Mouse (Mus musculus) heart, postnatal 10 days (tissue): ENCODE results near the gene Bbip1. TPM values are rescaled to one million over a fixed set of nuclear protein-coding genes. Genes with fewer than 3 reads are reported as not detected.
A peak's percentile ranks its signal among the peaks of the same experiment; 100 is the strongest.
"Not testable (repeated sequence)": the region's sequence is repeated elsewhere in the genome, so short reads cannot be mapped to it uniquely, and the experiment has no call there.

ENCODE experiments used
- DNase-seq, 2 experiments: peaks; one replicate each; pipeline ENCODE4 v3.0.0; 2021
- intact Hi-C: fragments of 180-260 bp; cut with DNase I; formaldehyde crosslinking; loops from one replicate; pipeline ENCODE4 v1.15.1; 2025
- total RNA-seq, 2 experiments: library from RNA; stranded (reverse); gene quantifications; 2 replicates each; pipeline ENCODE4 v1.2.3; 2021

Gene Bbip1
- total RNA-seq, result 10 to 100 TPM; 33.4 to 37.4 TPM

- intact Hi-C loops, result loop anchor here (5.0 kb wide), 1 partner anchor 42 kb away; no protein-coding TSS in a partner anchor
These were observed at the start of gene Bbip1, which contains the start of gene Shoc2 for GRCm38 (mm10) chr19:53943802-53944785. Bbip1 (minus strand) TSS chr19:53944627. Shoc2 (plus strand) TSS chr19:53944306.

DNA sequence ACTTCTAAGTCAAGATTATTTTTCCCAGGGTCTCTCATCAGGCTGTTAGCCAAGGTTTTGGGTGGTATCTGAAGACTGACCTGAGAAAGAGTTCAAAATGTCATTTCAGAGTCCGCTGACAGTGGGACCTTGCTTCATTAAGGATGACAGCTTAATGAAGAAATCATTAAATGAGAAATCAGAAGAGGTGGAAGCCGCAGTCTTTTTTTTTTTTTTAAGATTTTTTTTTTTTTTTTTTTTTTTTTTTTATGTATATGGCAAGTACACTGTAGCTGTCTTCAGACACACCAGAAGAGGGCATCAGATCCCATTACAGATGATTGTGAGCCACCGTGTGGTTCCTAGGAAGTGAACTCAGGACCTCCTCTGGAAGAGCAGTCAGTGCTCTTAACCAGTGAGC, 49.4 kb upstream of the Bbip1 start:
- DNase-seq, result no peak
- intact Hi-C loops, result loop anchor here (5.0 kb wide), 1 partner anchor 47 kb away; no protein-coding TSS in a partner anchor

More at GRCm38 (mm10) chr19:53943802-53944785, at the start of gene Bbip1, which contains the start of gene Shoc2:
- DNase-seq, result peak; percentile 98 to 99

DNA sequence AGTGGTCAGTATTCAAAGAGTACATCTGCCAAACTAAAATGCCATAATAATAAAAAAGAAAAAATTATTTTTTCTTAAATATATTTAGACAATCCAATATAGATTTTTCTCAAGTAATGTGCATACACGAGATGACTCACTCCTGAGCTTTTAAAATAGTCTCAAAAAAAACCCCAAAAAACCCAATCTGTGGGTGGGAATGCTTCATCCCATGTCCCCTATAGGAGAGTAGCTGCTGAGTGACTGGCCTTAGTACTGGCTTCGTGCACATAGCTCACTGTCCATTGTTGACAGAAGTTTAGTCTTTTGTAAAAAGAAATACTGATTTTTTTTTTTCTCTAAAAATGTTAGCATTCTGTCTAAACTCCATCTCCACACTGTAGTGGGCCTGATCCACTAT, 46.1 kb upstream of the Bbip1 start:
- intact Hi-C loops, result loop anchor here (5.0 kb wide), 1 partner anchor 43 kb away; no protein-coding TSS in a partner anchor
- DNase-seq, result no peak

DNA sequence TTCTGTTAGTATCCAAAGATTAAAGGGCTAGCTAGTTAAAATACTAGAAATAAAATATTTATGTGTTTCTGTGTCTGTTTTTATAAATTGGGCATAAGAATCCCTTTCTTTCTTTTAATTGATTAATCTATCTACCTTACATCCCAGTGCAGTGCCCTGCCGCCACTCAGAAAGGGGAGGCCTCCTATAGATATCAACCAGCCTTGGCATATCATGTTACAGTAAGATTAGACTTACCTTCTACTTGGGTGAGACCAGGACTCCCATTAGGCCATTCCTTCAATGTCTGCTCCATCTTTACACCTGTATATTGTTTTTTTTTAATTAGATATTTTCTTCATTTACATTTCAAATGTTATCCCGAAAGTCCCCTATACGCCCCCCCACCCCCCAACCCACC, 40.2 kb upstream of the Bbip1 start:
- no peak for DNase-seq
- intact Hi-C loops, result no loop called here

DNA sequence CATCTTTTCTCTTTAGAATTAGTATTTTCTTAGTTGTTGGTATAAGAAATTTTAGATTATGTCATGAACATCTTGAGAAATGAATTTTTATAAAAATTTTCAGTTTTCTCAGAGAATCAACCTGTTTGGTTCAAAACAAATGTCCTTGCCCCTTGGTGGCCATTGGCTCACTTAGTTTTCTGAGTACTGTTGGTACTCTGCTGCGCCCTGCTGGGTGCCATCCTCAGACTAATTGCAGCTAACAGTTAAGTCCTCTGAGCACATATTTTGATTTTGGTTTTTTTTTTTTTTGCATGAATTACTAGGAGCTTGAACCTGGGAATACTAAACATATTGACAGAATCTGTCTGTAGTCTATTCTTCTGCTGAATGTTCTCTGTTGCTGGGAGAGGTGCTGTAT, 38.9 kb upstream of the Bbip1 start:
- intact Hi-C loops, result no loop called here
- DNase-seq, result peak in 1 of 2 experiments; percentile 15

- no peak for DNase-seq
- intact Hi-C loops, result no loop called here
These were observed 37.6 kb upstream of the Bbip1 start for GRCm38 (mm10) chr19:53982041-53982440.

DNA sequence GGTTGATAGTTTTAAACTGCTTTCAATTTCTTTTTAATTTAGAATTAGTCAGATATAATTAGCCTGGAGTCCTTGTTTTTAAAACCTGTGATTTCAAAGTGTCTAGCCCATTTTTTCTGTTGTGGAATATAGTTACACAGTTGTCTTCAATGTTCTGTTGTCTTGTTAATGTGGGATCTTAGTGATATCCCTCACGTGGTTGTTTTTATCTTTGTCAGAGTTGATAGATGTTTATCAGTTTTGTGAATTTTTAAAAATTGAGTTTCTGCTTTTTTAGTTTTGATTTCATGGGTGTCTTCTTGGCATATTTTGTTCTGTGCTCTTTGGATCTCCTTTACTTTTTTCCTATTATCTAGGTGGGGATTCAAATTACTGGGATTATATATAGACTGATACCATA, 29.2 kb upstream of the Bbip1 start:
- DNase-seq, result no peak
- intact Hi-C loops, result no loop called here

DNA sequence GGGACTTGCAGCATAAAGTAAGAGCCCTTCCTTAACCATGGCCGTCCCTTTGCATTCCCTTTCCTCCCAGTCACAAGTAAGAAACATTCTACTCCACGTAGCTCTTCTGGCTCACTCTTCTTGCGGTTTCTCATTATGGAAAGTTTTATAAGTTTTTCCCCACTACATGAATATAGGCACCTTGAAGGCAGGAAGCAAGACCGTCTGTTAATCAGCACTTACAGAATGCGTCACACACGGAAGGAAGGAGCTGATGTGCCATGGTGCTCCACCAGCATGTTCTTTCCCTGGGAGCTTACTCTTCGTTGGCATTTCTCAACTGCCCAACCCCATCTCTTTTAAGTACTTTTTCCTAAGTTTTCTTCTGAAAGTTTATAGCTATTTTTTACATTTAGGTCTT, 27.5 kb upstream of the Bbip1 start:
- no peak for DNase-seq
- intact Hi-C loops, result no loop called here

DNA sequence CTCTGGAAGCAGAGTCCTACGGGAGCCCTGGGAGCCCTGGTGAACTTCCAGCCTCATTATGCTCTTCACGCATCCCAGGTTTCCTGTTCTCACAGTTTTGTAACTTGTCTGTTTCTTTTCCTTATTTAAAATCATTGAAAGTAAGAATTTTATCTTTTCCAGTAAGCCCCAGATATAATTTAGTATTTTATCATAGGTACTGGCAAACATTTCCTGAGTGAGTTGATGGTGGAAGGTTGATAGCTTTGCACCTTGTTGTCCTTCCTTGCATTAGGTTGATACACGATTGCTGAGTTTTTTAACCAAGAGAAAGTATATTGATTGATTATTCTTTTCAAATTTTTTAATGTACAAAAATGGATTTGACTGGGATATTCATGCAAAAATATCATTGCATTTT, 24.8 kb upstream of the Bbip1 start:
- intact Hi-C loops, result no loop called here
- DNase-seq, result no peak

GRCm38 (mm10) chr19:53964910-53965633, 20.6 kb upstream of the Bbip1 start:
- no peak for DNase-seq
- intact Hi-C loops, result no loop called here

GRCm38 (mm10) chr19:53964347-53964746, 19.9 kb upstream of the Bbip1 start:
- DNase-seq, intact Hi-C loops: not testable (repeated sequence)

DNA sequence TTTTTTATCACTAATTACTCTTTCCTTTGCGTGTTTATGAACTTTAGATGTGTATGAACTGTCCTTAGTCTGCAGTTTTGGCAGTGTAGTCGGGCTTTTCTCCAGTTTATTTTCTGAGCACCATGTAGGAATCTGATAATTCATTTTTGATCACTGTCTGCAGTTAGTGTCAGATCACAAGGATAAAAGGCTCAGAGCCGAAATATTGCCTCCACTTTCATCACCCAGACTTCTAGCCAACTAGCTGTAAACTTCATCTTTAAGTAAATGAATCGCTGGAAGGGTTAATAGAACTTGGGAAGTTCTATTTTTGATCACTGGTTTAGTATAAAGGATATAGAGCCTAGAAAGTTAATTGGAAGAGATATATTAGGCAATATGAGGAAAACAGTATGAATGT, 18.1 kb upstream of the Bbip1 start:
- DNase-seq, result no peak
- intact Hi-C loops, result no loop called here

DNA sequence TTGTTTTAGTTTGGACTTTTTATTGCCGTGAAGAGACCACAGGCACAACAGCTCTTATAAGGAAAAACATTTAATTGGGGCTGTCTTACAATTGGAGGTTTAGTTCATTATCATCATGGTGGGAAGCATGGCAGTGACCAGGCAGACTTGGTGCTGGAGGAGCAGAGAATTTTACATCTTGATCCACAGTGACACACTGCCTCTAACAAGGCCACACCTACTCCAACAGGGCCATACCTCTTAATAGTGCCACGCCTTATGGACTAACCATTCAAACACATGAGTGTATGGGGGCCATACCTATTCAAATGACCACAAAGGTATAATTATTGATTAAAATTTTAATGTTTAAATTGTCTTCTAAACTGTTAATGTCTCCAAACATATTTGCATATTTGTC, 13.1 kb upstream of the Bbip1 start:
- intact Hi-C loops, result no loop called here
- no peak for DNase-seq

DNA sequence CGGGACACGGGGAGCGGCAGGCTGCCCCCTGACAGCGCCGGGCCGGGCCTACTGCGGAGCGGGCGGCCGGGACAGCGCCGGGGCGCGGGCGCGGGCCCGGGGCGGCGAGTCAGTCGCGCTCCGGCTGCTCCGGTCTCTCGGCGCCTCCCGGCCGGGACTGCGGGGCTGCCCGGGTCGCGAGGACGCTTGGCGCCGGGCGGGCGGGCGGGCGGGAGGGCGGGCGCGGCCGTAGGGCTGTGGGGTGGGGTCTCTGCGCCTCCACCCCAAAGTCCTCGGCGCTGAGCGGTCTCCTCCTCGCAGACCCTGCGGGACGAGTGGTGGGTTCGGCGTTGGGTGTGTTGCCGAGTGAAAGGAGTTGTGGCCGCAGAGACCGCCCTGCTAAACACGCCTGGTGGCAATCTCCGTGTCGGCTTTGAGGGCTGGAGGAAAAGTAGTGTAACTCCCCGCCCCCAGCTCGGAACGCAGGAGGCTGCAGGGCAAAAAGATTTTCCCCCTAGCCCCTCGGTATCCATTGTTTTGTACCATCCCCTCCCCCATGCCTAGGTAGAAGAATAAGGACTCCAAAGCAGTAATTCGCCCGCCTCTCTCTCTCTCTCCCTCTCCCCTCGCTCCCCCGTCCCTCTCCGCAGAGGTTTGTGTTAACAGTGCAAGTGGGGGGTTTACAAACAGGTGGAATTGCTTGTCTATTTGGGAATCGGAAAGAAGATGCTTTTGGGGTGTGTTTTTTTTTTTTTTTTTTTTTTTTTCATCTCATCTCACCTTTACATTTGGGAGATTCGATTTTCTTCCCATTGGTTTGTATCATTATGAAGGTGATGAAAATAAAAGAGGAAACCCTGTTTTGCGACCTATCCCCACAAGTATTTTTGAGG, 980 bp upstream of the Bbip1 start:
- DNase-seq, result peak; percentile 54 to 69
- intact Hi-C loops, result loop anchor here (5.0 kb wide), 3 partner anchors 47 to 1117 kb away; no protein-coding TSS in a partner anchor

DNA sequence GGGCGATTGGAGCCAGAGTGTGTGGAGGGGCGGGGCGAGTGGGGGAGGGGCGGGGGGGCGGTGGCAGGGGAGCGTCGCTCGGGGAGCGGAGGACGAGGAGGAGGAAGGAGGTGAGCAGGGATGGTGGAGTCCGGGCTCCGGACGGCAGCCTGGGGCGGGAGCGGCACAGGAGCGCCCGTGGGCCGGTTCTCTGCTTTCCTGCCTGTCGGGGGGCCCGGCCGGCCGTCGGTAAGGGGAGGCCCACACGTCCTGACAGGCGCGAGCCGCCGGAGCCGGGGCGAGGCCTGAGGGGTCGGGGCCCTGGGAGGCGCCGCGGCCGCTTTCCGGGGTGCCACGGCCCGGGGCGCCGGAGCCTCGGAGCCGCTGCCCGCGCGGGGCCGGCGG, 351 bp upstream of the Bbip1 start:
- no peak for DNase-seq
- intact Hi-C loops, result loop anchor here (5.0 kb wide), 4 partner anchors 42 to 1118 kb away; no protein-coding TSS in a partner anchor

DNA sequence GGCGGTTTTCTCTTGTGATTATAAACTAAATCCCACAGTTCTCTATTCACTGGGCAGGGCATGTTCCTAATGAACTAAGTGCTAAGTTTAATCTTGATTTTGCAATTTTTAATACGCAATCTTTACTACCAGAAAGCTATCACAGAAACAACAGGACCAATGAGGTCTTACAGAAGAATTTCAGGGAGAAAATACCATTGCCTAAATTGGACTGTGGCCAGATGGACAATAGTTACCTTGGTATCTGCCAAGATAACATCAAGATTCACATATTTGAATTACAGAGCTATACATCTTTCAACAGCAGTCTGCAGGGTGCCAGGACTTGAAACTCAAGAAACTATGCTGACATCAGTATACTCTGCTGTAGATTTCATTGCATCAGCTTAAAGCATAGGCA, 2.1 kb downstream of the Bbip1 start:
- intact Hi-C loops, result loop anchor here (5.0 kb wide), 1 partner anchor 40 kb away; no protein-coding TSS in a partner anchor
- no peak for DNase-seq

GRCm38 (mm10) chr19:53941139-53941538, 3.3 kb downstream of the Bbip1 start:
- intact Hi-C loops, result loop anchor here (5.0 kb wide), 1 partner anchor 39 kb away; no protein-coding TSS in a partner anchor
- no peak for DNase-seq

DNA sequence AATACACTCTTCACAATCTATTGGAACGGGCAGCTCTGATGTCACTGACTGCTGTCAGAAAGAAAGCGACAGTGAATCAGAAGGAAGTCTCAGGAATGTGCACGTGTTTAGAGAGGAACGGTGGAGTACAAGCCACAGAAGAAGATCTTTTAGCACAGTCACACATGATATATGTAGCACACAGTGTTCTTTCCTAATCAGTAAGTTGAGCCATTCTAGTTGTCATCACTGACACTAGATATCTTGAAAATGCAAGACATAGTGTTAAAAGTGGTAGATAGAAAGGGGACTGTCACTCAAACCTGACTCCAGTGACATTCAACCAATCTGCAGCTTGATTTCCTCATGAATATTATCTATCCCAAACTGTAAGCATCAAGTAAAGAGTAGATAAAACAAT, 5.0 kb downstream of the Bbip1 start:
- no peak for DNase-seq

GRCm38 (mm10) chr19:53934046-53934445, 10.4 kb downstream of the Bbip1 start:
- no peak for DNase-seq
- intact Hi-C loops, result no loop called here

More for the DNA sequence above, 5.0 kb downstream of the Bbip1 start:
- intact Hi-C loops, result no loop called here

- intact Hi-C loops, result no loop called here
- DNase-seq, result no peak
These were observed 11.4 kb downstream of the Bbip1 start for GRCm38 (mm10) chr19:53933050-53933449.
